Mouse (Mus musculus): Measurements from ENCODE around the gene Map3k19.

- TF ChIP-seq ZNF384 (IDR thresholded peaks at IDR 0.05; ENCODE audit: low read depth, low read length) (no peak), HCFC1 (IDR thresholded peaks at IDR 0.05; ENCODE audit: borderline replicate concordance, insufficient read depth, low read length) (no peak), ZC3H11A (IDR thresholded peaks at IDR 0.05; ENCODE audit: borderline replicate concordance, low read depth, low read length) (no peak), CHD2 (IDR thresholded peaks at IDR 0.05; ENCODE audit: low read depth, low read length) (no peak)
These were observed 51.9 kb downstream of the Map3k19 start for GRCm38 (mm10) chr1:127802916-127803315.

All from ES-E14 (cell line).